Mouse (Mus musculus): ENCODE measurements around the gene Vps16. TPM values are rescaled to one million over a fixed set of nuclear protein-coding genes. Genes with fewer than 3 reads are reported as not detected.

Gene Vps16
- polyA plus RNA-seq, 1 experiment from 2014 or later, result 54.9 TPM

GRCm38 (mm10) chr2:130451086-130451726 is 27.1 kb downstream of the Vps16 start:
- WGBS (ENCODE audit: insufficient replicate concordance), result 70% methylated on average over 14 of the region's 14 CpGs
- H3K27ac ChIP-seq, result peak overlapping the region; percentile 87; the same call in 1 of the 2 replicates

GRCm38 (mm10) chr2:130451727-130452090 is 27.6 kb downstream of the Vps16 start:
- 56% methylated on average over 3 of the region's 3 CpGs for WGBS (ENCODE audit: insufficient replicate concordance)
- H3K27ac ChIP-seq, result 0 out of 2 replicates have a peak overlapping the region, but pooled peaks have one; percentile 87
- 0 out of 2 replicates have a peak, but pooled peaks cover 7% of the 10 kb centered on the region for H3K27me3 ChIP-seq (replicated peaks)
- no peaks in the 10 kb centered on the region for H3K36me3 ChIP-seq
- H3K9me3 ChIP-seq (replicated peaks), result no peaks in the 10 kb centered on the region
- peak overlapping the region; percentile 95 for H3K4me2 ChIP-seq
- peak overlapping the region; percentile 85 for H3K4me3 ChIP-seq
- peaks cover 54% of the 10 kb centered on the region for H3K4me1 ChIP-seq
- ATAC-seq, result no peak
- peak overlapping the region; percentile 90 for H3K9ac ChIP-seq

More at GRCm38 (mm10) chr2:130451086-130451726, 27.1 kb downstream of the Vps16 start:
- ATAC-seq, result no peak
- H3K4me2 ChIP-seq, result peak overlapping the region; percentile 95
- no peaks in the 10 kb centered on the region for H3K36me3 ChIP-seq
- H3K4me1 ChIP-seq, result peaks cover 54% of the 10 kb centered on the region
- peak overlapping the region; percentile 90 for H3K9ac ChIP-seq
- 0 out of 2 replicates have a peak, but pooled peaks cover 7% of the 10 kb centered on the region for H3K27me3 ChIP-seq (replicated peaks)
- peak overlapping the region; percentile 85 for H3K4me3 ChIP-seq
- no peaks in the 10 kb centered on the region for H3K9me3 ChIP-seq (replicated peaks)

- H3K36me3 ChIP-seq, result no peaks in the 10 kb centered on the region
- H3K27me3 ChIP-seq (replicated peaks), result 0 out of 2 replicates have a peak, but pooled peaks cover 7% of the 10 kb centered on the region
- peak overlapping the region; percentile 90; the same call in 1 of the 2 replicates for H3K9ac ChIP-seq
- H3K4me1 ChIP-seq, result peaks cover 54% of the 10 kb centered on the region
- peak overlapping the region; percentile 95 for H3K4me2 ChIP-seq
- H3K27ac ChIP-seq, result no peak overlapping the region
- 52% methylated on average over 2 of the region's 2 CpGs for WGBS (ENCODE audit: insufficient replicate concordance)
- no peak for ATAC-seq
- H3K9me3 ChIP-seq (replicated peaks), result no peaks in the 10 kb centered on the region
- no peak overlapping the region for H3K4me3 ChIP-seq
Measured at GRCm38 (mm10) chr2:130452266-130452665, 28.1 kb downstream of the Vps16 start.

- ATAC-seq, result no peak
- peaks cover 54% of the 10 kb centered on the region for H3K4me1 ChIP-seq
- H3K27ac ChIP-seq, result no peak overlapping the region
- H3K4me3 ChIP-seq, result no peak overlapping the region
- H3K36me3 ChIP-seq, result no peaks in the 10 kb centered on the region
- H3K9ac ChIP-seq, result 0 out of 2 replicates have a peak overlapping the region, but pooled peaks have one; percentile 4
- H3K4me2 ChIP-seq, result no peak overlapping the region
- WGBS (ENCODE audit: insufficient replicate concordance), result 72% methylated on average over 6 of the region's 6 CpGs
- H3K27me3 ChIP-seq (replicated peaks), result 0 out of 2 replicates have a peak, but pooled peaks cover 7% of the 10 kb centered on the region
- no peaks in the 10 kb centered on the region for H3K9me3 ChIP-seq (replicated peaks)
Measured at GRCm38 (mm10) chr2:130453421-130453820, 29.3 kb downstream of the Vps16 start.

GRCm38 (mm10) chr2:130454748-130455370 is 30.7 kb downstream of the Vps16 start:
- no peak overlapping the region for H3K9ac ChIP-seq
- 68% methylated on average over 6 of the region's 6 CpGs for WGBS (ENCODE audit: insufficient replicate concordance)

GRCm38 (mm10) chr2:130457871-130458270 is 33.7 kb downstream of the Vps16 start:
- Histone ChIP-seq H3K4me3 (no peak overlapping the region), H3K4me2 (no peak overlapping the region), H3K9me3 (replicated peaks) (no peaks in the 10 kb centered on the region), H3K4me1 (peaks cover 30% of the 10 kb centered on the region), H3K36me3 (peaks cover 5% of the 10 kb centered on the region; the same call in 1 of the 2 replicates), H3K27me3 (replicated peaks) (no peaks in the 10 kb centered on the region), H3K9ac (no peak overlapping the region), H3K27ac (no peak overlapping the region)
- no peak for ATAC-seq
- WGBS (ENCODE audit: insufficient replicate concordance), result 77% methylated on average over 3 of the region's 3 CpGs

More at GRCm38 (mm10) chr2:130454748-130455370, 30.7 kb downstream of the Vps16 start:
- Histone ChIP-seq H3K27me3 (replicated peaks) (no peaks in the 10 kb centered on the region), H3K4me3 (no peak overlapping the region), H3K9me3 (replicated peaks) (no peaks in the 10 kb centered on the region), H3K36me3 (no peaks in the 10 kb centered on the region), H3K4me2 (no peak overlapping the region), H3K4me1 (peaks cover 43% of the 10 kb centered on the region), H3K27ac (no peak overlapping the region)
- no peak for ATAC-seq

GRCm38 (mm10) chr2:130459576-130459975 is 35.4 kb downstream of the Vps16 start:
- 89% methylated on average over 3 of the region's 3 CpGs for WGBS (ENCODE audit: insufficient replicate concordance)

GRCm38 (mm10) chr2:130461287-130462071 is 37.3 kb downstream of the Vps16 start:
- H3K36me3 ChIP-seq, result peaks cover 12% of the 10 kb centered on the region; the same call in 1 of the 2 replicates
- H3K9me3 ChIP-seq (replicated peaks), result no peaks in the 10 kb centered on the region
- no peak overlapping the region for H3K4me2 ChIP-seq
- WGBS (ENCODE audit: insufficient replicate concordance), result 64% methylated on average over 15 of the region's 15 CpGs
- H3K4me3 ChIP-seq, result no peak overlapping the region
- H3K27ac ChIP-seq, result no peak overlapping the region
- H3K27me3 ChIP-seq (replicated peaks), result no peaks in the 10 kb centered on the region
- no peak for ATAC-seq
- H3K9ac ChIP-seq, result no peak overlapping the region
- H3K4me1 ChIP-seq, result peaks cover 35% of the 10 kb centered on the region

More at GRCm38 (mm10) chr2:130459576-130459975, 35.4 kb downstream of the Vps16 start:
- Histone ChIP-seq H3K9ac (no peak overlapping the region), H3K9me3 (replicated peaks) (no peaks in the 10 kb centered on the region), H3K4me1 (peaks cover 27% of the 10 kb centered on the region), H3K27me3 (replicated peaks) (no peaks in the 10 kb centered on the region), H3K4me3 (no peak overlapping the region), H3K4me2 (no peak overlapping the region), H3K27ac (no peak overlapping the region), H3K36me3 (peaks cover 12% of the 10 kb centered on the region; the same call in 1 of the 2 replicates)
- no peak for ATAC-seq

- WGBS (ENCODE audit: insufficient replicate concordance), result 17% methylated on average over 1 of the region's 1 CpGs
- peaks cover 77% of the 10 kb centered on the region for H3K4me1 ChIP-seq
Measured at GRCm38 (mm10) chr2:130466438-130466837, 42.3 kb downstream of the Vps16 start.

GRCm38 (mm10) chr2:130469366-130469765 is 45.2 kb downstream of the Vps16 start:
- H3K9me3 ChIP-seq (replicated peaks), result no peaks in the 10 kb centered on the region
- H3K27me3 ChIP-seq (replicated peaks), result no peaks in the 10 kb centered on the region
- no peaks in the 10 kb centered on the region for H3K36me3 ChIP-seq
- no peak for ATAC-seq
- H3K4me1 ChIP-seq, result peaks cover 77% of the 10 kb centered on the region
- no peak overlapping the region for H3K4me3 ChIP-seq
- H3K4me2 ChIP-seq, result peak overlapping the region; percentile 27; the same call in 1 of the 2 replicates
- 62% methylated on average over 4 of the region's 4 CpGs for WGBS (ENCODE audit: insufficient replicate concordance)
- no peak overlapping the region for H3K27ac ChIP-seq
- no peak overlapping the region for H3K9ac ChIP-seq

More at GRCm38 (mm10) chr2:130466438-130466837, 42.3 kb downstream of the Vps16 start:
- H3K4me3 ChIP-seq, result no peak overlapping the region
- H3K9me3 ChIP-seq (replicated peaks), result no peaks in the 10 kb centered on the region
- H3K27me3 ChIP-seq (replicated peaks), result no peaks in the 10 kb centered on the region
- no peak for ATAC-seq
- H3K36me3 ChIP-seq, result peaks cover 12% of the 10 kb centered on the region; the same call in 1 of the 2 replicates
- H3K27ac ChIP-seq, result no peak overlapping the region
- 0 out of 2 replicates have a peak overlapping the region, but pooled peaks have one; percentile 24 for H3K4me2 ChIP-seq
- no peak overlapping the region for H3K9ac ChIP-seq

- no peaks in the 10 kb centered on the region for H3K9me3 ChIP-seq (replicated peaks)
- peaks cover 73% of the 10 kb centered on the region for H3K4me1 ChIP-seq
- H3K36me3 ChIP-seq, result no peaks in the 10 kb centered on the region
- 12% methylated on average over 2 of the region's 2 CpGs for WGBS (ENCODE audit: insufficient replicate concordance)
- H3K4me3 ChIP-seq, result no peak overlapping the region
- H3K27ac ChIP-seq, result peak overlapping the region; percentile 39; the same call in 1 of the 2 replicates
- no peaks in the 10 kb centered on the region for H3K27me3 ChIP-seq (replicated peaks)
- ATAC-seq, result peak; percentile 98
- peak overlapping the region; percentile 27; the same call in 1 of the 2 replicates for H3K4me2 ChIP-seq
- no peak overlapping the region for H3K9ac ChIP-seq
Measured at GRCm38 (mm10) chr2:130469935-130470334, 45.8 kb downstream of the Vps16 start.
